Mouse (Mus musculus) regulatory T cell (primary cell): Measurements from ENCODE around the gene Sypl2.

Source experiments
- in situ Hi-C: fragments of 300-600 bp; cut with MboI, MseI; formaldehyde crosslinking; loops from one replicate; pipeline ENCODE4 v1.15.1; 2025; ENCODE audit warnings: high pct_unique_total_duplicates

Sypl2 gene

DNA sequence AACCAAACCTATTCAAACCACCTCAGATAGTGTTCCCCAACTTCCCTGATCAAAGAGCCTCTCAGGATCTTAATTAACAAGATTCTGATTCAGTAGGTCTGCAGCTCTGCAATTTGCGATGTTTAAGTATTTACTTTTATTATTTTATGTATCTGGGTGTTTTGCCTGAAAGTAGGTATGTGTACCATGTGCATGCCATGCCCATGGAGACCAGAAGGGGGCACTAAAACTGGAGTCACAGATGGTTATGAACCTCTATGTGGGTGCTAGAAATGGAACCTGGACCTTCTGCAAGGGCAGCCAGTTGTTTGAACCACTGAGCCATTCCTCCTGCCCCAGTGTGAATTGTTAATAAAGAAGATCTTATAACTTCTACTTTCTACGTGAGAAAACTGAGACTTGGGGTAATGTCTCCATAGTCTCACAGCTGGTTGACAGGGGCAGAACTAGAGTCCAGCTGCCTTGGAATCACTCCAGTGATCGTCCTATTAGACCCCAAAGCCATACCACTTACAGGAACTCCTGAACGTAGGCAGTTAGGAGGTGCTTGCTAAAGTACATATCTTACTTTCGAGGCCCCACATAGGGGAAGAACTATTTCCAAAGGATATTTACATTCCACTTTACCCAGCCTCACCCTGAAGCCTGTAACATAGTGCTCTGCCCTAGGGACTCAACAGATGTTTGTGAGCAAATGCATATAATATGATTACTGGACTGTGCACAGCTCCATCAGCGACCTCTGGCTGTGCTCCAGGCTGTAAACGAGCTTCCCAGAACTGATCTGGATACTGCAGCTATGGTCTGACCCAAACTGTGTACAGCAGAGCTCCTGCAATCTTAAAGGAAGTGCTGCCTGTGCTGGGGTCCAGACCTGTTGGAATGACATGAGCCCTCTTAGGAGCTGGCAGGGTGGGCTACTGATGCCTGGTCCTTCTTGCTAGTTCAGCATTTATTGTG, 47.4 kb downstream of the Sypl2 start:
- in situ Hi-C loops, result no loop called here

DNA sequence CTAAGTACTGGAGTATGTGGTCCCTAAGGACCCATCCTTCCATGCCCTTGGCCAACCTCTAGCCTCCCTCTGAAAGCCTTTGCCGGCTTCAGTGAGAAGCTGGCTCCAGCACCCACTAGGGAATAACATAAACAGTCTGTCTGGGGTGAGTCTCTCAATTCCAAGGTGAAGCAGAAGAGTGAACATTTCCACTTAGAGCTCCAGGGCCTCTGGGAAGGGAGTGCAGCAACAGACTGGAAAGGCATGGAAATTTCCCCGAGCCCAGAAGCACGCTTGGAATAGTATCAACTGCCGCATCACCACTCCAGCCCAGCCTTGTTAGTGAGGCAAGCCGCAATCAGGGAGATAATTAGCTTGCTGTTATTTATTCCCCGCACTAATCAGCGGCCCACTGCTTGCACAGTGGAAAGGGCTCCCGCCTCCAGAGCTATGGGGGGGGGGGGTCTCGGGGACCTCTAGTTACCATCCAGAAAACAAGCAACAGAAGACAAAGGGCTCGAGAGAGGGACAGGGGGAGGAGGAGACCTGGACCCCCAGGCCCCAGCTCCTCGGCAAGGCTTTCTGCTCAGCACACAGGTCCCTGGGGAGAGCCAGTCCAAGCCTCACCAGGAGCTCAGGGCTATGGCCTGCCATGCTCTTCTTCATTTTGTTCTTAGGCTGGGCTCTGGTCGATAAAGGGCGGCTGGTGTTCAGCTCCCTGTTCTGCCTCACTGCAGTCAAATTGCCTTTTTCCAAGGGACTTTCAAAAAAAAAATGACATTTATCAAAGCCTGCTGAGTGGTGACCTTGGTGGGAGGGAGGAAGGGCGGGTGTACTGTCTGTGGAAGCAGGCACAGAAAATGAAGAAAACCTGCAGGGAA, 51.5 kb downstream of the Sypl2 start:
- in situ Hi-C loops, result no loop called here

DNA sequence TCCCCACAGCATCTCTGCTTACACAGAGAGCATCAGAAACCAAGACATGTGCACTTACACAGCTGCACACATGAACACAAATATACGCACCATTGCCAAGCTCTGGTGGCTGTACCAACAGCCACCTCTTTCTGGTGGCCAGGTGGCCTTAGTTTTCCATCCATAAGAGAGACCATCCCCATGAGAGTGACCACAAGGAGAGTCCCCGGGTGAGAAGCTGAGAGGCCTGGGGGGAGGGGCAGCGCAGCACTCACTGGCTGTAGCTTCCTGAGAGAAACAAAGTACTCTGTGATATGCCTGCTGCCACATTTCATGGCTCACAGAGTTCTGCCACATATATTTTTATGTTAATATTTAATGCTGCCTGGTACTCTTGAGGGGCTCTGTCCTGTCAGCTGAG, 57.2 kb downstream of the Sypl2 start:
- in situ Hi-C loops, result loop anchor here (5.0 to 10.0 kb wide), 2 partner anchors 63 to 216 kb away; partner anchors contain the start of gene Psrc1

DNA sequence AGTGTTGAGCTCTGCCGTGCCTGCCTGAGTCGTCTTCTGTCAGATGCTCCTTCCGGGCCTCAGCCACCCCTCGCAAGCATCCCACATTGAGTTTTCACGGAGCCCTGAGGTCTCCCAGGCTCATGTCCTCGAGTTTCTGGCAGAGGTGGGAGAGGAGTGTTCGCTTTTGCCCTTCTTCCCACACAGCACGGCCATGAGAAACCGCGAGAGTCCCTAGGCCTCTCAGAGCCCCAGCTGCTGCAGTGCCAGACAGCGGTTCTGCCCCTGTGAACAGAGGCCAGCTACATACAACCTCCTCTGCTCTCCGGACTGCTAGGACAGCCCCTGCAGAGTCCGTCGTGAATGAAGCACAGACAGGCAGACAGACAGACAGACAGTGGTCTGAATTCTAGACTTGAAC, 58.9 kb downstream of the Sypl2 start:
- in situ Hi-C loops, result loop anchor here (5.0 to 10.0 kb wide), 2 partner anchors 65 to 217 kb away; partner anchors contain the start of gene Psrc1

DNA sequence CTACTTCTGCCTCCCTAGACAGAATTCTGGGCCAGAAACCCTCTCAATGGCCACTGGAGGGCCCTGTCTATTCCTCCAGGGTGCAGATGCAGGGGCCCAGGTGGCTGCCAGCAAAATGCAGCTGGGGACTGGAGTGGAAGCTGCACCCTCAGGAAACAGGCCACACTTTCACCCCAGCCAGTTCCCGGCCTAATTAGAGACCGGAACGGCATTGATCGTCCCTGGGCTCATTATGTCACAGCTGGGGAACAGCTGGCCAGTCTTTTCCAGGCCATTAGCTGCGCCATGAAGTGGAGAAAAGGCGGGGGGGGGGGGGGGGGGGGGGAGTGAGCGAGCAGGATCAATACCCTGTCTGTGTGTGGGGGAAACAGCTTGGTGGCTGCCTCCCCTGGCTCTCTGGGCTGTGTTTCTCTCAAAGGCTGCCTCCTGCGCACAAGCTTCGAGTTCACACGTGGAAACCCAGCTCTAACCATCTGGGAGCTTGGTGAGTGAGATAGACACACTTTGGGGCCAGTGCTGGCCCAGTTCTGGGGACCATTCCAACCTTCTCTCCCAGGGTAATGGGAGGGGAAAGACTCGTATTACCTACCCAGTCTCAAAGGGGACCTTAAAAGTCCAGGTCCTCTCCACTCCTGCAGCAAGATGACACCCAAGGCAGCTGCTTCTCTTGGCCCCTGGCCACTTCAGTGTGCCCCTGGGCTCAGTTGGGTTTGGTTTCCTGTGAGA, 59.8 kb downstream of the Sypl2 start:
- in situ Hi-C loops, result loop anchor here (5.0 to 10.0 kb wide), 2 partner anchors 66 to 218 kb away; partner anchors contain the start of gene Psrc1

DNA sequence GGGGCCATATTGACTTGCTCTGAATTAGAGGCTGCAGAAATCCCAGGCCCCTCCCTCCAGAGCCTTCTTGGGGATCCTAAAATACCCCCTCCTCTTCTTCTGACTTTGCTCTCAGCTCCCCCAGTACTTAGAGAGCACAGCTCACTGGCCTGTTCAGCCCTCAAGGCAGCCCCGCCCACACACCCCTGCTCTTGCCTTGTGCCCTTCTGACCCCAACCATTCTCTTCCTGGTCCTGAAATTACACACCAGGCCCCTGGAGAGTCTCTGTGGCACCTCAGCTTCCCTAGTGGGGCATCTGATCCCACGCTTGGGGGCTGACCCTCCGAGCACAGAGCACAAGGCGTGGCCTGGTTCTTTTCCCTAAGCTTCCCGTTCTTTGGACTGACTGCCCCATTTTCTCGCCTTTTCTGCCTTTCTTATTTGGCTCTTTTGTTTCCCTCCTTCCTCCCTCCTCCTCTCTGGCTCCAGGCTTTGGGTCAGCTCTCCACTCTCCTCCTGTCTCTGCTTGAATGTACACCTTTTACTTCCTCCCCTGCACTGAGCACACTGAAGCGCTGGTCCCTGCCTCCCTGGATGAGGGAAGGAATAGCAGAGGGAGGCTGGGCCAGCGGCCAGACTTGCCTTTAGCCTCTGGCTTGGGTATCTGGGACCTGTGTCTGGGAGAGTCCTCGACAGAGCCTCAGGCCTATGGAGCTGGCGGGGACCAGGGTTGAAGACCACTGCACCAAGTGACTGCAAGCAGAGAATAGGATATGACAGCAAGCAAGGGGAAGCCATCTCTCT, 60.7 kb downstream of the Sypl2 start:
- in situ Hi-C loops, result loop anchor here (5.0 to 10.0 kb wide), 2 partner anchors 67 to 219 kb away; partner anchors contain the start of gene Psrc1

DNA sequence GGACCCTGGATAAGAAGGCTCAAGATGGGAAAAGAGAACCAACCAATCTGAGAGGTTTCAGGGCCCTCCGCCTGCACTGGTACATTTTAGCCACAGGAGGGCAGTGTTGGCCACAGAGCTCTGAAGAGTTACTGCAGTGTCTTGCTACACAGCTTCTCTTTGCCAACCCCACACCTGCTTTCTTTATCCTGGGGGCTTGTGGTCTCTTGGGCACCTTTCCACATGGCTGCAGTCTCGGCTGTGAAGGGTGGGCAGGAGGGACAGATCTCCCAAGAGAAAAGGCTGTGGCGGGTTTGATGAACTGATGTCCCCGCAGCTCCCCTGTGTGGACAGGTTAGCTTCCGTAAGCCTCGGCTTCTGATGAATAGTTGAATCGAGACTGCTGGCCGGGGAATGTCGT, 61.6 kb downstream of the Sypl2 start:
- in situ Hi-C loops, result loop anchor here (5.0 to 10.0 kb wide), 2 partner anchors 67 to 220 kb away; partner anchors contain the start of gene Psrc1

DNA sequence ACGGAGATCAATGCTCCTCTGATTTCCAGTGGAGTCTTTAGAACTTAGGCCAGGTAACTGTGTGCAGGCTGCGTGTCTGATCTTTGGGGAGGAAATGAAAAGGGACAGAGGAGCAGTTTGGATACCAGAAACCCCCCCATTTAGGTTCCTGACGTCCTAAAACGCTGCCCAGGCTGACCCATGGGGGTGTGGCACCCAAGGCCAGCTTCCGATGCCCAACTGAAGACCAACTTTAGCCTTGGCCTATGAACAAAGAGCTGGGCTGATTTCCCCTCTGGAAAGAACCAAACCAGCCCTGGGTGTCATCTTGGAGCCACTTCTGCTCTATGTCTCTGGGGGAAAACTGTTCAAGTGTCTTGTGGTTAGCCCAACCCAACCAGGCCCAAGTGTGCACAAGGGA, 62.4 kb downstream of the Sypl2 start:
- in situ Hi-C loops, result loop anchor here (10.0 kb wide), 1 partner anchor 221 kb away; the partner anchor contains the start of gene Psrc1
